Mouse (Mus musculus) retina, embryonic 14.5 days (tissue): ENCODE measurements at regions not wholly inside any gene's neighbourhood (a gene's known extent, or its start where the extent isn't known, plus 50 kb on each side); places are given as distances from the start of the nearest gene placed in this dataset.
A peak's percentile ranks its signal among the peaks of the same experiment; 100 is the strongest.

Experiments
- DNase-seq: peaks from one replicate; pipeline ENCODE4 v3.0.0-alpha.2; 2015; ENCODE audit warnings: low spot score

DNA sequence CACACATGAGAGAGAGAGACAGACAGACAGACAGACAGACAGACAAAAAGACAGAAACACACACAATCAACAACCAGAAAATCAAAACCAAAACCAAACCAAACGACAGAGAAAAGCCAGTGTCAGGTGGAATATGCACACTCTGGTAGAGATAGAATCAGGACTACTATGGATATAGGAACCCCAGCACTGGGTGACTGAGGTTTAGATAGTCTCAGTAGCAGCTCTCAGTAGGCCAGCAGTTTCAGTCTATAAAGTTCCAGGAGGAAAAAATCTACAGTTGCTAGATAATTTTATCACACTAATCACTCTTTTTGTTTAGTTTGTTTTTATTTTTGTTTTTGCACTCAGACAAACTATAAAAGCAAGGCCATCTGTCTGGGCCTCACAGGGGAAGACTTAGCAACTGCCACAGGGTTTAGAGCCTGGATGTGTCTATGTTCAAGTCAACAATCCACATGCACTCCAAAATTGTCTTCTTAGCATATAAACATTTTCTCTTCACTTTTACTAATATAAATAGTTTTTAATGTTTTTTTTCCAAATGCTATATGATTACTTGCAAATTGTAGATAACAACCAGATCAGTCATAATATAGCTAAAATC, 718.2 kb downstream of the Trim52 start:
- no peak for DNase-seq

DNA sequence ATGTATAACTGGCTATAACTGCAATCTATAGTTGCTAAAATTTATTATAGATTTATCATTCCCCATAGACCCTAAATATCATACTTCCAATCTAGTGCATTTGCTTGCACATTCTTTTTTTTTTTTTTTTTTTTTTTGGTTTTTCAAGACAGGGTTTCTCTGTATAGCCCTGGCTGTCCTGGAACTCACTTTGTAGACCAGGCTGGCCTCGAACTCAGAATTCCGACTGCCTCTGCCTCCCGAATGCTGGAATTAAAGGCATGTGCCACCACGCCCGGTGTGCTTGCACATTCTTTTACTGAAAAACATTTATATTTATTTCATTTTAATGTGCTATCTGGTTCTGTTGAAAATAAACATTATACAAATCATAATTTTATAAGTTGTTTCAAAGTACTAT, 729.7 kb downstream of the Trim52 start:
- DNase-seq: no peak

DNA sequence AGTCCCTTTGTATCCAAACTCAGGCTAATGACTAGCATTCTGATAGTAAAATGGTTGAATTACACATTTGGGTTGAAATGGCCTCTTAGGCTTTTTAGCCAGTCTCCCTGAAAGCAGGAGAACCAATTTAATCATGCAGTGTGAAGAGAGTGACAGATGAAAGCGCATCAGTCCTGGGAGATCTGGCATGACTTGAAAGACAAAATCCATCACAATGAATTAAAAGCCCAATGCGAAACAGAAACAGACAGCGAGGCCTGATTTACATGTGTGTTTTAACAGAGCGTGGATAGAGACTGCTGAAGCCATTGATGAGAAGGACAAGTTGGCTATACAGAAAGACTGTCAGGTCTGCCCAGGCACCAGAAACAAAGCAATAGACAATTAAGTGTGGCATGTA, 730.2 kb downstream of the Trim52 start:
- peak; percentile 71 for DNase-seq
